Mouse (Mus musculus) ES-Bruce4 (cell line): ENCODE results near the gene Rtkn2.

Source experiments
- CTCF ChIP-seq: IDR thresholded peaks from one replicate; pipeline ENCODE4 v1.8.1; 2011; ENCODE audit warnings: low read depth, low read length
- EP300 ChIP-seq: IDR thresholded peaks from 2 replicates; pipeline ENCODE4 v1.6.1; 2011; ENCODE audit warnings: low read depth, low read length; ENCODE audit not compliant: insufficient read depth

DNA sequence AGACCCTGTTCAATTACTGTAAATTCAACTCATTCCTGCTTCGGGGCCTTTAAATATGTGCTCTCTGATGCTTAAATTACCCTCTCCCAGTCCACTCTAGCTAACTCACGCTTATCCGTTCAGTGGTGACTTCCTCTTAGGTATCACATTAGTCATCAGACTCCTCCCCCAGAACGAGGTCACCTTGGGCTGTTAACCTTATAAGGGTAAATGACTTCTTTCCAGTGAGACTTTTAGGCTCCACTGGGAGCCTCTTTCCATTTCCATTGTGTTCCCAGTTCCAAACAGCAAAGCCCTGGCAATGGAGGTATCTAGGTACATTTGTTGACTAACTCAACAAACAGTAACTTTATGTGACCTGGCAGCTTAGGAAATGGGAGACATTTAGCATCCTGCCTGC, 112.5 kb downstream of the Rtkn2 start:
- TF ChIP-seq CTCF (no peak), EP300 (no peak)
